Mouse (Mus musculus) adrenal gland, adult 18-20 months (tissue): ENCODE measurements around the gene Alg11. TPM values are rescaled to one million over a fixed set of nuclear protein-coding genes. Genes with fewer than 3 reads are reported as not detected.

Source experiments
- DNase-seq, 2 experiments: peaks; one replicate each; pipeline ENCODE4 v3.0.0; 2021 to 2022; ENCODE audit warnings: low spot score in 2 of 2
- total RNA-seq, 2 experiments: library from RNA; stranded (reverse); gene quantifications; 1 replicate in 1 of 2; 2 replicates in 1 of 2; pipeline ENCODE4 v1.2.3; 2021

Alg11 gene
- total RNA-seq, 2 experiments from 2014 or later = 32.7 to 46.0 TPM

- DNase-seq = no peak
Observed at GRCm38 (mm10) chr8:22059821-22060445, 588 bp upstream of the Alg11 start, which contains the start of gene Atp7b. Gene Atp7b, minus strand, starts transcription at chr8:22060305.

DNA sequence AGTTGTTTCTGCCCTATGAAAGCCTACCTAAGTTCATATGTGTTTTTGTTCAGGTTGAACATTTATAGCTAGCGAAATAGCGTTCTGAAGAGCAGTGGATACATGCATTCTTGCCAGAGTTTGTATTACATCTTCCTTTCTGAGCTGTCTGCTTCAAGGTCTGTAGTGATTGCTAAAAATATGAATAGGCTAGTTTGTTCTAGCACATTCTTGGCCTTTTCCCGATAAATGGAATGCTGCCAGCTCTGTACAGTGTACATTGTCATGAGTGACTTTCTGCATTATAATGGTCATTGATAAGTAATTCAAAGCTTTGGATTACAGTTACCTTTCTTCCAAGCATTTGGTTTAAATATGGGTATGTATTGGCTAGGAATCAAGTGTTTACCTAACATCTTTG, 605 bp downstream of the Alg11 start:
- no peak for DNase-seq

- DNase-seq = no peak
Observed at GRCm38 (mm10) chr8:22079313-22080007, 18.9 kb downstream of the Alg11 start.

DNA sequence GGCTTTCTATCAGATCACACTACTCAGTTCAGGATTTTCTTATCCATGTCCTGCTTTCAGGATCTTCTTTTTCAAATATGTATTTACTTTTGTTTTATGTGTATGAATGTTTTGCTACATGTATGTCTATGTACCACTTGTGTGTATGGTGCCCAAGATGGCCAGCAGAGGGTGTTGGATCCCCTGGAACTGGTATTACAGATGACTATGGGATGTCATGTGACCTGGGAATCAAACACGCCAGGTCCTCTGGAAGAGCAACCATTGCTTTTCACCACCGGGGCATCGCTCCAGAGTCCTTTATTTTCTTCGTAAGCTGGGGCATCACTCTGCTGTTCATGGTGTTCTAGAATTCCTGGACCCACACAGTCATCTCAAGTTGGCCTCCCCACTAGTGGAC, 28.7 kb downstream of the Alg11 start:
- no peak for DNase-seq

DNA sequence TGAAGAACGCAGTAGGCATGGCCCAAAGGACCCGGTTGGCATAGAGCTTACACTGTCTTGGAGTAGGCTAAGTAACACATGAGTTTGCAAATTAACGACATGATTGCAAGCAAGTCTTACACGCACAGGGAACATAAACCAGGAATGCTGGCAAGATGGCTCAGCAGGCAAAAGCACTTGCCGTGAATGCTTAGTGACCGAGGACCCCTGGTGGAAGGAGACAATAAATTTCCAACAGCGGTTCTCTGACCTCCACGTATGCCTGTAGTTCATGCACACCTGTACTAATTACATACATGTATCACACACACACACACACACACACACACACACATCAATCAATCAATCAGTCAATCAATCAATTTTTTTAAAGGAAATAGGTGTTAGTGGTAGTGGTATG, 31.0 kb downstream of the Alg11 start:
- no peak for DNase-seq

DNA sequence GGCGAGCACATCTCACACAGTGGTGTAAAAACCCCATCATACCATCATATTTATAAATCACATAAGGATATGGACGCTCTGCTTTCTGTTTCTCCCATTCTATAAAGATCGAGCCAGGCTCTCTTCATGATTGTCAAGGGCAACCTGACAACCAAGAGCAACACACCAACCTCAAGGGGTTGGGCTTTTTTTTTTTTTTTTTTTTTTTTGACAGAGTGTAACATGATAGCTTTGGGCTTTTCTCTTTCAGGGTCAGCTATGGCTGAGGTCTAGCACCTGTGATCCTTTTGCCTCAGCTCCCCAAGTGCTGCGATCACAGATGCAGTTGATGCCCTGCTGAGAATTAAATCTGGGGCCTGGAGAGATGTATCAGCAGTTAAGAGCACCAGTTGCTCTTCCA, 46.5 kb downstream of the Alg11 start:
- DNase-seq = no peak

Other genes with a start within 250 kb of the Alg11 start
- gene Defb50, start 237.2 kb upstream of the Alg11 start, total RNA-seq = not detected
- not detected for gene Defb2, start 220.8 kb upstream of the Alg11 start, total RNA-seq
- gene Defb10, start 201.8 kb upstream of the Alg11 start, total RNA-seq = not detected
- gene Defb9, start 175.3 kb upstream of the Alg11 start, total RNA-seq = not detected
- gene Defb11, start 154.3 kb upstream of the Alg11 start, total RNA-seq = not detected
- not detected for gene Defb15, start 128.0 kb upstream of the Alg11 start, total RNA-seq
- gene Defb35, start 122.4 kb upstream of the Alg11 start, total RNA-seq = not detected
- not detected for gene Defb13, start 114.0 kb upstream of the Alg11 start, total RNA-seq
- gene Fam90a1a, start 102.0 kb upstream of the Alg11 start, total RNA-seq = not detected
- not detected for gene Ccdc70, start 90.9 kb upstream of the Alg11 start, total RNA-seq
- gene Atp7b, start 416 bp upstream of the Alg11 start, total RNA-seq = 1 to 10 TPM in 1 of 2 experiments, under 1 TPM in 1; 0.83 to 1.2 TPM
- 1 to 10 TPM; 4.0 to 6.5 TPM for gene Nek5, start 64.3 kb downstream of the Alg11 start, total RNA-seq
- gene Nek3, start 105.7 kb downstream of the Alg11 start, total RNA-seq = 1 to 10 TPM; 5.1 to 5.5 TPM
- gene Ckap2, start 125.1 kb downstream of the Alg11 start, total RNA-seq = 1 to 10 TPM; 1.3 to 1.6 TPM
- gene Vps36, start 132.1 kb downstream of the Alg11 start, total RNA-seq = 10 to 100 TPM; 31.9 to 34.3 TPM
- 1 to 10 TPM; 2.1 to 2.3 TPM for gene Thsd1, start 166.6 kb downstream of the Alg11 start, total RNA-seq
- gene Tpte, start 222.7 kb downstream of the Alg11 start, total RNA-seq = not detected